Mouse (Mus musculus): ENCODE data around the gene Tenm2. TPM values are rescaled to one million over a fixed set of nuclear protein-coding genes. Genes with fewer than 3 reads are reported as not detected.

The Tenm2 gene
- total and polyA plus RNA-seq, 3 experiments = not detected

DNA sequence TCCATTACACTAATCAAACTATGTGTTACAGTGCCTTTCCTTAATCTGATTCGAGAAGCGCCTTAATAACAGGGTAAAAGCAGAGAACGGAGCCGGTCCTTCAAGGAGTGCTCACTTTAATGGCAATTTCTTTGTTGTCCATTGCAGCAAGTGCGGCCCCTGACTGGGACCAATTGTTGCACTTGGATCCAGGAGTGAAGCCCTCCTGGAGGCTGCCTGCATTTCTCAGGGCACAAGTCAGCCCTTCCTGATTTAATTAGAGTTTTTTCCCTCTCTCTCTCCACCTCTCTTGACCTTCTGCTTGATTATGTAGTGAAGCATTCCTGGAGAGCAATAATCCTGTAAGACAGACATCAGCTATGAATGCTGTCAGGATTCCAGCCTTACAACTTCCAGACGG lies 794.0 kb downstream of the Tenm2 start:
- in situ Hi-C loops (cut with MboI; ENCODE audit: low pct_ligation_motif_present, low pct_unique_long_range_greater_than_20kb, low sequenced_read_pairs) = no loop called here
- H3K9ac ChIP-seq (ENCODE audit: insufficient read depth, low read depth) = no peak overlapping the region
- H3K9me3 ChIP-seq (replicated peaks; ENCODE audit: low read length) = peaks cover 89% of the 10 kb centered on the region

DNA sequence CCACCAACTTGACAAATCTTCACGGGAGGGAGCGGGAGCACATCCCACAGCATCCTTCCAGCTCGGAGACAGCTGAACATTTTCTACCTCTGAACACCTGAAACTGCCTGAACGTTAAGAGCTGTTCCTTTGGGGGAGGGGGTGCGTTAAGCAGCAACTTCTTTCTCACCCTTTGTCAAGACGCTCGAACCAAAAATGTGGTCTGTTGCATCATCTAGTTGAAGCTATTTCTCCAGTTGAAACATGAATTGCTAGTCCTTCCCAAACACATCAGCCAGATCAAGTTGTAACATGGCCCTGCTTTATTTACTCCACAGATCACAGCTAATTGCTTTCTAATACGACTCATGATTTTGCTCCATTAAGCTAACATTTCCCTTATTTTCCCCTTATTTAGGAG lies 799.5 kb downstream of the Tenm2 start:
- Histone ChIP-seq H3K4me3 (replicated peaks in 1 of 3; ENCODE audit: low read depth in 2 of 3, low read length in 2 of 3, poor library complexity in 1 of 3) (no peak overlapping the region), H3K4me1 (ENCODE audit: control insufficient read depth in 1 of 2, insufficient read depth in 2 of 2) (no peaks in the 10 kb centered on the region), H3K9me3 (replicated peaks; ENCODE audit: low read length) (peaks cover 90% of the 10 kb centered on the region), H3K9ac (ENCODE audit: insufficient read depth, low read depth) (no peak overlapping the region), H3K36me3 (replicated peaks in 1 of 2; ENCODE audit: control insufficient read depth in 1 of 2, insufficient read depth in 1 of 2, low read length in 1 of 2) (no peaks in the 10 kb centered on the region), H3K27me3 (replicated peaks) (no peaks in the 10 kb centered on the region), H3K27ac (ENCODE audit: insufficient read depth, low read depth) (no peak overlapping the region), H3K79me2 (replicated peaks; ENCODE audit: control insufficient read depth, extremely low read depth, insufficient read depth, poor library complexity, severe bottlenecking) (no peaks in the 10 kb centered on the region), H3K4me2 (ENCODE audit: insufficient read depth, low read depth, poor library complexity, severe bottlenecking) (no peak overlapping the region)
- TF ChIP-seq RAD21 (IDR thresholded peaks at IDR 0.05; ENCODE audit: low read depth, low read length) = no peak
- no peak for TF ChIP-seq JUN (IDR thresholded peaks at IDR 0.05; ENCODE audit: insufficient read depth, low read depth, low read length)
- TF ChIP-seq UBTF (IDR thresholded peaks at IDR 0.05; ENCODE audit: low read depth, low read length) = no peak
- no peak for TF ChIP-seq KAT2A (IDR thresholded peaks at IDR 0.05; ENCODE audit: insufficient replicate concordance, low read length)
- TF ChIP-seq NELFE (IDR thresholded peaks at IDR 0.05; ENCODE audit: low read depth, low read length) = no peak
- no peak for TF ChIP-seq MAZ (IDR thresholded peaks at IDR 0.05; ENCODE audit: low read depth, low read length)
- no peak for TF ChIP-seq SIN3A (IDR thresholded peaks at IDR 0.05; ENCODE audit: low read length)
- no peak for TF ChIP-seq TCF12 (IDR thresholded peaks at IDR 0.05; ENCODE audit: low read depth, low read length)
- no peak for TF ChIP-seq MXI1 (IDR thresholded peaks at IDR 0.05; ENCODE audit: low read depth, low read length)
- no peak for TF ChIP-seq ZC3H11A (IDR thresholded peaks at IDR 0.05; ENCODE audit: low read depth, low read length)
- TF ChIP-seq E2F4 (IDR thresholded peaks at IDR 0.05; ENCODE audit: insufficient replicate concordance, low read depth, low read length) = no peak
- TF ChIP-seq ZNF384 (IDR thresholded peaks at IDR 0.05; ENCODE audit: low read depth, low read length) = no peak
- no peak for TF ChIP-seq MAX (IDR thresholded peaks at IDR 0.05; ENCODE audit: low read length)
- no peak for TF ChIP-seq IRF4 (IDR thresholded peaks at IDR 0.05; ENCODE audit: low read depth, low read length)
- TF ChIP-seq SMC3 (IDR thresholded peaks at IDR 0.05; ENCODE audit: low read depth, low read length) = no peak
- TF ChIP-seq HCFC1 (IDR thresholded peaks at IDR 0.05; ENCODE audit: low read depth, low read length) = no peak
- no peak for TF ChIP-seq ZKSCAN1 (IDR thresholded peaks at IDR 0.05; ENCODE audit: borderline replicate concordance, low read depth, low read length)
- no peak for TF ChIP-seq CHD1 (IDR thresholded peaks at IDR 0.05; ENCODE audit: low read depth, low read length)
- TF ChIP-seq ZMIZ1 (IDR thresholded peaks at IDR 0.05; ENCODE audit: low read depth, low read length) = no peak
- TF ChIP-seq PAX5 (IDR thresholded peaks at IDR 0.05; ENCODE audit: low read length) = no peak
- dilution Hi-C loops (cut with MboI; ENCODE audit: extremely low pct_ligation_motif_present, extremely low pct_unique_long_range_greater_than_20kb, low sequenced_read_pairs) (no loop called here), in situ Hi-C loops (cut with MboI; ENCODE audit: low pct_ligation_motif_present, low pct_unique_long_range_greater_than_20kb, low sequenced_read_pairs) (no loop called here)
- DNase-seq (ENCODE audit: extremely low read depth) = no peak

More for the DNA sequence above, 794.0 kb downstream of the Tenm2 start:
- TF ChIP-seq GABPA (IDR thresholded peaks at IDR 0.05; ENCODE audit: insufficient replicate concordance, low read depth, low read length) = no peak
- TF ChIP-seq ZC3H11A (IDR thresholded peaks at IDR 0.05; ENCODE audit: low read depth, low read length) = no peak
- no peak for TF ChIP-seq KAT2A (IDR thresholded peaks at IDR 0.05; ENCODE audit: insufficient replicate concordance, low read length)
- no peak for TF ChIP-seq ELF1 (IDR thresholded peaks at IDR 0.05; ENCODE audit: low read depth, low read length)
- no peak for TF ChIP-seq SIN3A (IDR thresholded peaks at IDR 0.05; ENCODE audit: low read length)
- no peak for TF ChIP-seq IRF4 (IDR thresholded peaks at IDR 0.05; ENCODE audit: low read depth, low read length)
- no peak for TF ChIP-seq CHD1 (IDR thresholded peaks at IDR 0.05; ENCODE audit: low read depth, low read length)
- no peak for TF ChIP-seq USF2 (conservative IDR thresholded peaks at IDR 0.05; ENCODE audit: low read depth, low read length)
- TF ChIP-seq EP300 (IDR thresholded peaks at IDR 0.05; ENCODE audit: low read length) = no peak
- TF ChIP-seq TBP (conservative IDR thresholded peaks at IDR 0.05; ENCODE audit: low read depth, low read length) = no peak
- TF ChIP-seq POLR2A (IDR thresholded peaks at IDR 0.05; ENCODE audit: low read depth, low read length) = no peak
- no peak for TF ChIP-seq NELFE (IDR thresholded peaks at IDR 0.05; ENCODE audit: low read depth, low read length)
- no peak for TF ChIP-seq RCOR1 (conservative IDR thresholded peaks at IDR 0.05; ENCODE audit: low read depth, low read length)
- Histone ChIP-seq H3K27ac (ENCODE audit: insufficient read depth, low read depth) (no peak overlapping the region), H3K4me3 (replicated peaks in 1 of 3; ENCODE audit: low read depth in 2 of 3, low read length in 2 of 3, poor library complexity in 1 of 3) (no peak overlapping the region), H3K4me2 (ENCODE audit: insufficient read depth, low read depth, poor library complexity, severe bottlenecking) (no peak overlapping the region), H3K79me2 (replicated peaks; ENCODE audit: control insufficient read depth, extremely low read depth, insufficient read depth, poor library complexity, severe bottlenecking) (no peaks in the 10 kb centered on the region), H3K27me3 (replicated peaks) (no peaks in the 10 kb centered on the region), H3K4me1 (ENCODE audit: control insufficient read depth in 1 of 2, insufficient read depth in 2 of 2) (no peaks in the 10 kb centered on the region), H3K36me3 (replicated peaks in 1 of 2; ENCODE audit: control insufficient read depth in 1 of 2, insufficient read depth in 1 of 2, low read length in 1 of 2) (no peaks in the 10 kb centered on the region)
- dilution Hi-C loops (cut with MboI; ENCODE audit: extremely low pct_ligation_motif_present, extremely low pct_unique_long_range_greater_than_20kb, low sequenced_read_pairs) = no loop called here
- no peak for DNase-seq (ENCODE audit: extremely low read depth)
